Mouse (Mus musculus): ENCODE measurements around the gene Btf3.

- TF ChIP-seq CTCF (IDR thresholded peaks at IDR 0.05; ENCODE audit: extremely low read depth, insufficient read length, insufficient replicate concordance, low read depth, low read length) (no peak), POLR2A (IDR thresholded peaks at IDR 0.05; ENCODE audit: low read depth, low read length) (no peak)
These were observed 25.1 kb downstream of the Btf3 start for GRCm38 (mm10) chr13:98291712-98292111.

Data from small intestine, adult 2 months (tissue).